Mouse (Mus musculus) liver (tissue): ENCODE results near the gene Nup62.

ENCODE experiments used
- DNase-seq: peaks from one replicate; pipeline ENCODE4 v3.0.0-alpha.2; 2020; ENCODE audit warnings: mixed read lengths

Nup62 gene

DNA sequence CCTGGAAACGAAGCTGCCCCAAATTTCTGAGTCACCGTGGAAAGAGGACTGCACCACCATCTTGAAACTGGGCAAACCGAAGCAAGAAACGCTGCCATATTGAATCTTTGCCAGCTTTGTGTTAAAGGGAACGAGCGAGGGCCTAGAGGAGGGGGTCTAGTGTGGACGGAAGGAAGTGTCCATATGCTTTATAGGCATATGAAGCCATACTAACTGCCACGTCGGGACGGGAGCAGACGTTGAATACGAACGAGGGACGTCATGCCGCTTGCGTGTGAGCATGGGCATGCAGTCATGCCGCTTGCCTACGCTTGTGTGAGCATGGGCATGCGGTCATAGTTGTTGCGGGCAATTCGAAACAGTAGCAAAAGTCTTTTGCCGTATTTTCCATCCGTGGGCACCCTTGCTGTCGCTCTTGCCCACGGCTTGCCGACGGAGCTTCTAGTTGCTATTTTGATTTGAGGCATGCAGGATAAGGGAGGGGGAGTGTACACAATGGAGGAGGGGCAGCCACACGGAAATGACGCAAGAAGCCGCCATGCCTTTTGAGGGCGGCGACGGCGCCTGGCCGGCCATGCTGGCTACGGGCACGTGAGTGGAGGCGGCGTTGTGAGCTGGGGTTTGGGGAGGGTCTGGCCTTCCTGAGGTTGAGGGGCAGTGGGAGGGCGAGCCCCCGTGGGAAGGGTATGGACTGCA, 33.7 kb downstream of the Nup62 start:
- peak; percentile 91 for DNase-seq

DNA sequence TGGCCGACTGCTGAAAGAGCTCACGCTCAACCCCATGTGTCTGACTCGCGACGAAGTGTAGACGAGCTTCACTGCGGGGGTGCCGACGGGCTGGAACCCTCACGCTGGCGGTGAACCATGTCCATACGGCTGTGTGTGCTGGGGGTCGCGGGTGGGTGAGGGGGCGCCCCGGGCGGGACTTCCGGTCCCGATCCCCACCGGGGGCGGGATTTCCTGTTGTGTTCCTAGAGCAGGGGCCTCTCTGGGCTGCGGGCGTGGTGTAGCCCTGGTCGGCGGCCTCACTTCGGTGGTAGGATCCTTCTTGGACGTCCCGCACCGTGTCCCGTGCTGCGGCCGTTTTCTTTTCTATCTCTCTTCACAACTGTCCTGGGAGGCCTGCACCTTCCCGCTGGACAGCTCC, 34.3 kb downstream of the Nup62 start:
- DNase-seq = peak; percentile 87

DNA sequence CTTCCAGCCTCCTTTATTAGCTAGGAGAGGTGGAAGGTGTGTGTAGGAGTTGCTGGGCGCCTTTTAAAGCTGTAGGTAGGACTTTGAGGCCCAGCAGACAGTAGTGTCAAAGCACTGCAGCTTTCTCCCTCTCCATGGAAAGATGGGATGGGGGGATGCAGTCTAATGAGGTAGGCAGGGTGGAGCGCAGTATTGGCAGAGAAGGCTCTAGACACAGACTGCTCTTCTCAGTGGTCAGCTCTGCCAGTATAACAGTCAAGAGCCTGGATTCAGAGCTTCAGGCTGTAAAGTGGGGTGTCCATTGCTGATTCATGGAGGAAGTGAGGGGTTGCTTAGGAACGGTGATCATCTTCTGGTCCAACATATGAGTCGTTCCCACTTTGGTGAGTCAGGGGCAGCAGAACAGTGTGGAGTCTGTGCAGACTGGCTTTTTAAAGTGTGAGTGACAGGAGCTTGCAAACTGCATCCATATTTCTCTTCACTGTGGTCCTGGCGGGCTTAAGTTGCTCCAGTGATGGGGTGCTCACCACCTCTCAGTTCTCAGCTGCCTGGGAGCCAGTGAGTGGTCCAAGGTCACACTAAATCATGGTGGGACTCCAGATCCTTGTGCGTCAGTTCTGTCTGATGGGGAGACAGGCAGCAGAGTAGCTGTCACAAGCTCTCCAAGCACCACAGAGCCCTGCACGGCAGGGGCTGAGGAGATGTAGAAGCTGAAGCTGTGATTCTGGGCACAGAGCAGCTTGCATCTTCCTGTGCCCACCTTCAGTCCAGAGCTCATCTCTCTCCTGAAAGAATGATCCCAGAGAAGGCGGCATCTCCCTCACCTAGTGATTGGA, 35.1 kb downstream of the Nup62 start:
- DNase-seq = no peak

DNA sequence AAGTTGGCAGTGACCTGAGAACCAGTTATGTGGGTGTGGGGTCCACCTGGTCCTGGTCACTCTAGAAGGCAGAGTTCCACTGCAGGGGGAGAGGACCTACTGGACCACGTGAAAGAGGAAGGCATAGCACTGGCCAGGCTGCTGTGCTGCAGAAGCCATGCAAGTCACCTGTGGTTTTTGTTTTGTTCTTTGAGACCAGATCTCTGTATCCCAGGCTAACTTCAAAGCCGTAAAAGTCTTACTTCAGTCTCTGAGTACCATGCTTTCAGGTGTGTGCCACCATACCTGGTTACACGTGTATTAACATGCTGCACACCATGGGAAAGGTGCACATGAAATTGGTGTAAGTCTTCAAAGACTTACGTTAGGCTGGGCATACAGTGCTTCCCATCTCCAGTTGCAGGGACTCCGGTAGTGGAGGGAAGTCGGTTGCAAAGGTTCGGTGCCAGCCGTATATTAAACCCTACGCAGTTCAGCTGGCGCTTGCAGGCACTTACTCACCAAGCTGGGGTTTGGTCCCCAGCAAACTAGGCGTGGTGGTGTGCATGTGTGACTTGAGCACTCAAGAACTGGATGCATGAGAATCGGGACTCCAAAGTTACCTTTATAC, 35.8 kb downstream of the Nup62 start:
- DNase-seq = no peak

DNA sequence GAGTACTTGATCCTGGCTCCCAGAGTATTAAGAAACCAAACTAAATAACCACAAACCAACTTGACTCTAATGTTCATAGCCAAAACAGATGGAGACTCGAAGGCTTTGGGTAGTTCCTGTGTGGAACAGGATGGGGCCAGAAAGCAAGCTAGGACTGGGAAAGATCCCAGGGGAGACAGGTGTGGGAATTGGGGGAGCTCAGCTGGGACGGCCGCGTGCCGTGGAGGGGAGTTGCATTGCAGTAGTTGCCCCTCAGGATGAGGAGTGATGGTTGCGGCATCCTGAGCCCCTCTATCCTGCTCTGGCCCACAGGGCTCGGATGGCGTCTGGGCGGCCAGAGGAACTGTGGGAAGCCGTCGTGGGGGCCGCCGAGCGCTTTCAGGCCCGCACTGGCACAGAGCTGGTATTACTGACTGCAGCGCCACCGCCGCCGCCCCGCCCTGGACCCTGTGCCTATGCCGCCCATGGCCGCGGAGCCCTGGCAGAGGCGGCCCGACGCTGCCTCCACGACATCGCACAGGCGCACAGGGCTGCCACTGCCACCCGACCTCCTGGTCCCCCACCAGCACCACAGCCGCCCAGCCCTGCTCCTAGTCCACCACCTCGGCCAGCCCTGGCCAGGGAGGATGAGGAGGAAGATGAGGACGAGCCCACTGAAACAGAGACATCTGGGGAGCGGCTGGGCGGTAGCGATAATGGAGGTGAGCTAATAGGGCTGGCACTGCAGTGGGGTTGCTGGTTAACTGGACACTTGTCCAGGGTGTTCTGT, 36.6 kb downstream of the Nup62 start:
- DNase-seq = no peak

DNA sequence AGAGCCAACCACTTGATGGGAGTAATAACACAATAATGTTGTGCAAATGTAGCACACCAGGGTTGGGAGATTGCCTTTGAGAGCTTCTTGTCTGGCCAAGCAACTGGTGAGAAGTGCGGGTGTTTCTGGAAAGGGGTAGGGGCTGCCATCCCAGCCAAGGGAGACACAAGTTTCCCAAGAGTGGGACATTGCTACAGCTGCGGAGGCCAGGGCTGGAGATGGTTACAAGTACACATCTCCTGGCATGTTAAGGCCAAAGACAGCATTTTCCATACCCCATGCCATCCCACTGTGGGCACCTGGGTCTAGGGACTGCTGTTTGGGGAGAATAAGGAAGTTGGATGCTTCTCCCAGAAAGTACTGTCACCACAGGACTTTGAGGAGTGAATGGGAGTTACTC, 37.2 kb downstream of the Nup62 start:
- DNase-seq = no peak

DNA sequence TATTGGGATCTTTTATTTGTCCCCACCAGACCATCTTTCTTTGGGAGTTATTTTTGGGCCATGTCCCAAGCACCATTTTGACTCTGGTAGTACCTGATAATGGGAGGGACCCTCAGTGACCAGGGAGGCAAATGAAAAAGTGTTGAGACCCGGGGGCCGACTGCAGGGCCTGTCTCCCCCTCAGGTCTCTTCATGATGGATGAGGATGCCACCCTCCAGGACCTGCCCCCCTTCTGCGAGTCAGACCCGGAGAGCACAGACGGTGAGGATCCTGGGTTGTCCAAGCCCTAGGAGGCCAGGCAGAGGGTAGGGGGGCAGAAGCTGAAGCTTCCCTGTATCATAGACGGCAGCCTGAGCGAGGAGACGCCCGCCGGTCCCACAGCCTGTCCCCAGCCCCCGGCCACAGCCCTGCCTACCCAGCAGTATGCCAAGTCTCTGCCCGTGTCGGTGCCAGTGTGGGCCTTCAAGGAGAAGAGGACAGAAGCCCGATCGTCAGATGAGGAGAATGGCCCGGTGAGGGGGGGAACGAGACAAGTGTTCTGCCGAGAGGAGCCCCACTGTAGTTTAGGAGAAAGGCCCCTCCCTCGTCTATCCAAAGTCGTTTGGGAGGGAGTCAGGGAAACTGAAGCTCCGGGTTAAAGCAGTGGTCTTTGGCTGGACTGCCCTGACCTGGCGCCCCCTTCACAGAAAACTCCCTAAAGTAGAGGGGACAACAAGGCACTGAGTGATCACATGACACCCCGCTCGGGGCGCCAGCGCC, 37.9 kb downstream of the Nup62 start:
- no peak for DNase-seq

DNA sequence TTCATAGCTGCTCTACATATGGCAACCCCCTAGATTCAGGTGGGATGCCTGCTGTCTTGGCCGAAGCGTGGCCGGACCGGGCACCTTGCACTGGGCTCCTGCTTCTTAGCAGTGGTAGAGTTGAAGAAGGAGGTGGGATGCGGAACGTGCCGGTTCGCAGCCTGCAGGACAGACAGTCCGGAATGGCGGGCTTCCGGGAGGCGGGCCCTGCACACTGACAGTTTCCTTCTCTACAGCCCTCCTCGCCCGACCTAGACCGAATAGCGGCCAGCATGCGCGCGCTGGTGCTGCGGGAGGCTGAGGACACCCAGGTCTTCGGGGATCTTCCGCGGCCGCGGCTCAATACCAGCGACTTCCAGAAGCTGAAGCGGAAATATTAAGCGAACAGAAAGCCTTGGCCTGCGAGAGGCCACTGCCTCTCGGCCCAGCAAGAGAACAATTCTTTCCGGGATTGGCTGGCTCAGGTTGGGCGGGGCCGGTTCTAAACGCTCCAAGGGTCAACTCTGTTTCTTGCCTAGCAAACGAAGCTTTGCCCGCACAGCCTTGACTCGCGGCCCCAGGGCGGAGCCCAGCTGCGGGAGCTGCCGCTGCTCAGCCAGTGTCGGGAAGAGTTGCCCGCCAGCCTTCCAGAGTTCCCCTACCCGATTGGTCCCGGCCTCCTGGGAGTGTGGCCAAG, 38.6 kb downstream of the Nup62 start:
- DNase-seq = peak; percentile 93

DNA sequence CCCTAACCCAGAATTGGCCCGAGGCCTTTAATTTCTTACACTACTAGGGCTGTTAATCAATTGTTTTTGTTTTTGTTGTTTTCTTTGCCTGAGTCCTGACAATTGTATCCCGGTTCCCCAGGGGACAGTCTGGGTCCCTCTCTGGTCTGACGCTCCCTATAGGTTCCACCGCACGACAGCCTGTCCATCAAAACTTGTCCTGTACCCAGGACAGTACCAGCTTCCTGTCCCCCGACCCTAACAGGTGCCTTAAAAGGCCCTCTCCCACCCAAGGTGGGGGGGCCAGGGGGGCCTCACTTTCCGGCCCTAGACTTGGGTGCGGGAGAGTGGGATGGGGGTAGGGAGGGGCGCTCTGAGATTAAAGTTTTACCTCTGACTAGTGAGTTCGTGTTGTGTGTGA, 39.1 kb downstream of the Nup62 start:
- no peak for DNase-seq

DNA sequence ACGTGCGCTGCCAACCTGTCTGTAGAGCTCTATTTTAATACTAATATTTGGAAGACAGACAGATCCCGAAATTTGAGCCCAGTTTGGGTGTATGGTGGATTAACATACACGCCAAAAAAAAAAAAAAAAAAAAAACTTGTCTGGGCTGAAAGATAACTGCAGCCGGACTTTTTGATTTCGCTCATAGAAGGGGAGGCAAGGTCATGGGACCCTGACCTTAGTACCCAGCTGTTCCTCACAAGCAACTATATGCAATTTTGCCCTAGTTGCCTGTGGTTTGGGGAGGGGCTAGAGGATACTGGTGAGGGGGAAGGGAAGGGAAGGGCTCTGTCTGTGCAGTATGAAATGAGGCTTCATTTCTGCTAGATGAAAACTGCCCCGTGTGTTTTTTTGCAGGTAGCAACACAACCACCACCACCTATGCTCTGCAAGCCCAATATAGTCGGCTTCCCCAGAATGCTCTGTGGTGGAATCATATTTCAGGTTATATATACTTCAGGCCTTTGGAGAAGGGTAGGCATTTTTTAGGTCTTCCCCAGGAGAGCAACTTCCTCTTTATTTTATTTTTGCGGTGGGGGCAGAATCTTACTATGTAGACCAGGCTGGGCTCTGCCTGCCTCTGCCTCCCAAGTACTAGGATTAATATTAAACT, 40.5 kb downstream of the Nup62 start:
- DNase-seq = no peak

DNA sequence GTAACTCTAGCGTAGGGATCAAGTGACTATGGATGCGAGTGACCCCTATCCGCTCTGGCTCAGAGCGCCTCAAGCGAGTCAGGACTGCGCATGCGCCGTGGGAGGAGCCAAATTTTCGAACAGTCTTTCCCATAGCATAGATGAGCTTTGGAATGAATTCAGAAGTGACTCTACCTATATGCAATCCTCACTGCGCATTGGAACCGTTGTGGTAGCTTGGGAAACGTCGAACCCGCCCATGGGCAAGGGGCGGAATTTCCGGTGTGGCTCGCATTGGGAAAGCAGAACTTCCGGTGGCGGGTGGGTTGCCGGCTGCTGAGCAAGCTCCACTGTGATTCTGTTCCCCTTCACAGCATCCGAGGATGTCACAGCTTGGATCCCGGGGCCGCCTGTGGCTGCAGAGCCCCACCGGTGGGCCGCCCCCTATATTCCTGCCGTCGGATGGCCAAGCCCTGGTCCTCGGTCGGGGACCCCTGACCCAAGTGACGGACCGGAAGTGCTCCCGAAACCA, 41.2 kb downstream of the Nup62 start, which contains the start of gene Pnkp:
Gene Pnkp (plus strand): TSS at position 98 of the 511 bp plus-strand sequence.
- DNase-seq = peak; percentile 89

DNA sequence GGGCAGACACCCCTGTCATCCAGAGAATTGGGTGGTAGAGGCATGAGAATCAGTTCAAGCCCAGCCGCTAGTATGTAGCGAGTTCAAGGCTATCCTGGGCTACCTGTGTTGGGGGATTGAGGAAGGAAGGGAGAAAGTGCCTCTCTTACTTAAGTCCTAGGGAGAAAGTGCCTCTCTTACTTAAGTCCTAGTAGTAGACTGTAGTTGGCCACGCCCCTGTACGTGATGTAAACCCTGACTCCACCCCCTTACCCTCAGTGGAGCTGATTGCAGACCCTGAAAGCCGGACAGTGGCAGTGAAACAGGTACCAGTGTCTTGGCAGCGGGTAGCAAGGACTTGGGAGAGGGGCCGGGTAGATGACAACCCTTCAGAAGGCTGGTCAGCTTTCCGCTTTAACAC, 42.0 kb downstream of the Nup62 start:
- peak; percentile 84 for DNase-seq

DNA sequence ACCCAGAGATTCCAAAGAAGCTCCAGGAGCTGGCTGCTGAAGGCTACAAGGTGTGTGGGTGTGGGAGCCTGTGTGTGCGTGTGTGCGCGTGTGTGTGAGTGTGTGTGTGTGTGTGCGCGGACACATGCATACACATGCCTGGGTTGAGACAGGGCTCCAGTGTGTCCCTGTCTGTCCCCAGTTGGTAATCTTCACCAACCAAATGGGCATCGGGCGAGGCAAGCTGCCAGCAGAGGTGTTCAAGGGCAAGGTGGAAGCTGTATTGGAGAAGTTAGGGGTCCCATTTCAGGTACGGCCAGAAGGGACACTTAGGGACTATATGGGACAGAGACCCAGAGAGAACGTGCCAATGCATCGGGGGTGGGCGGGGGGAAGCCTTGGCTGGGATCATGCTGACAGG, 44.0 kb downstream of the Nup62 start:
- no peak for DNase-seq

DNA sequence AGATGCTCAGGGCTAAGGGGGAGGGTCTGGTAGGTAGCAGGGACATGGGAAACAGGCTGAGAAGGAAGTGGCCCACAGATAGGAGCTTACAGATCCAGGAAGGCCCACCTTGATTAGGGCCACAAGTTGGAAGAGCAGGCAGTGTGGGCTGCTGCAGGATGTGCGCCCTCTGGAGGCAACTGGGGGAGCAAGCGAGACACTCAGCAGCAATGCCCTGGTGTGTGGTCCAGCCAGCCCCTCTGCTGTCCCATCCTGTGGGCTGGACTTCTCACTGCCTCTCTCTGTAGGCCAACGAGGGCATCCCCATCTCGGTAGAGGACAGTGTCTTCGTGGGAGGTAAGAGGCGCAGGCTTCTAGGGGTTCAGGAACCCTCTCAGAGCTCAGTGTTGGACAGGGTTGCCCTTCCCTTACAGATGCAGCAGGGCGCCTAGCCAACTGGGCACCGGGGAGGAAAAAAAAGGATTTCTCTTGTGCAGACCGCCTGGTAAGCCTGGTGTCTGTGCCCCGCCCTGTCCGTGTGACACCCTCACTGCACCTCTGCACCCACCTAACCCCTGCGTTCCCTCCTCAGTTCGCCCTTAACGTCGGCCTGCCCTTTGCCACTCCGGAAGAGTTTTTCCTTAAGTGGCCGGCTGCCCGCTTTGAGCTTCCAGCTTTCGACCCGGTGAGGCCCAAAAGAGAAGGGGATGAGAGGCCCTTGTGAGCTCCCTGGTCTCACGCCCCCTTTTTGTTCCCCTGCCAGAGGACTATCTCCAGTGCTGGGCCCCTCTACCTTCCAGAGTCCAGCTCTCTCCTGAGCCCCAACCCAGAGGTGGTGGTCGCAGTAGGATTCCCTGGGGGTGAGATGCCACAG, 44.9 kb downstream of the Nup62 start:
- peak; percentile 75 for DNase-seq

DNA sequence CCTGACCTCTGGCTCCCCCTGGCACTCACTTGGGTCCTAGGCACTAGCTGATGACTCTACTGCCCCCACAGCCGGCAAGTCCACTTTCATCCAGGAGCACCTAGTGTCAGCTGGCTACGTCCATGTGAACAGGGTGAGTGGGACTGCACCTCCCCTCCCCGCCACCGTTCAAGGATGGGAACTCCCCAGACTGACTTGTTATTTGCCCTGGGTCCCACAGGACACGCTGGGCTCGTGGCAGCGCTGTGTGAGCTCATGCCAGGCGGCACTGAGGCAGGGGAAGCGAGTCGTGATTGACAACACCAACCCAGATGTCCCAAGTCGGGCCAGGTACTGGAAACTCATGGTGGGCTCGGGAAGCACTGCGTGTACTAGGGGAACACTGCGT, 45.5 kb downstream of the Nup62 start:
- DNase-seq = no peak

DNA sequence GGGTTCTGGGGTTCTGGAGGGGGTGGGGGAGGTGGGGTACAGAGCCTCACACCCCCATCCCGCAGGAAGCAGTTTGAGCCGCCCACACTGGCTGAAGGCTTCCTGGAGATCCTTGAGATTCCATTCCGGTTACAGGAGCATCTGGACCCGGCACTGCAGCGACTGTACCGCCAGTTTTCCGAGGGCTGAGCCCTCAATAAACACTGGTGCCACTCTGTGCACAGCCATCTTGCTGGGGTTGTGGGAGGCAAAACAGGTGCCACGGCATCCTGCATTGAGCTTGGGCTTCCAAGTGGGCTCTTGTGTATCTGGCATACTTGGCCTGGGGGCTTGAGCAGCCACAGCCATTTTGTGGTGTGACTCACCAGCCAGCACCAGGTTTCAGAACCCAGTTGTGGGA, 46.5 kb downstream of the Nup62 start:
- DNase-seq = no peak

DNA sequence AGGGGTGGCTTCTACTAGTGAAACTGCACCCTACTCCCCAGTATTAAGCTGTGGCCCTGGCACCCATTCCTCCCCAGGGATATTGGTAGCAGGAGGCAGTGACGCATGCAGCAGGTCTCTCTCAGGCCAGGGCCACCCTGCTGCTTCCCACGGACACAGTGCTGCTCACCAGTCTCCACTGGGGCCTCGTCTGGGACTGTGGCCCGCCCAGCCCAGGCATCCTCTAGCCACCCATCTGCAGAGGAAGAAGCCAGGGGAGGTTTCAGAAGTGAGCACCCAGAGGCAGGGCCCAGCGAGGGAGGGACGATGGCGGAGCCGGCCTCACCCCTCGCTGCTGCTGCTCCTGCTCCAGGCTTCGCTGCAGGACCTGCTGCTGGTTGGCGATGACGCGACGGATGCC, 47.3 kb downstream of the Nup62 start:
- no peak for DNase-seq

DNA sequence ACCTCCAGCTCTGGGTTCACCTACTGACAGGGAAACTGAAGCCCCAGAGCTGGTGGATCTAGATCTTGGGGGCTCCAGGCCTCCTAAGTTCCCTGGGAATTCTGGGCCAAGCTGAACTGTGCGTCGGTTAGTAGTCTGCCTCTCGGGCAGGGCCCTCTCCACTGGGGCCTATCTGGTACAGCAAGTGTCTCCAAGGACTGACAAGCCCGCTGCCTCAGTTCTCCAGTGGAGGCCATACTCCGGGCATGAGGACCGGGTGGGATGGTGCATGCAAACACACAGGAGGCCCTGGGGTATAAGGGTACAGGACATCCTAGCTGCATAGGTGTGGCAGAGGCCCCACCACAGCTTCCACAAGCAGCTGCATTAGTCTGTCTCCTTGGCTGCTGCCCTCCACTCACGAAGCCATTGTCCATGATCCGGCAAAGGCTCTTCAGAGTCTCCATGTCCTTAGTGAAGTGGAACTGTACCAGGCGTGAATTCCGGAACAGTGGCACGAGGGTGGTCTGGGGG, 48.1 kb downstream of the Nup62 start:
- DNase-seq = no peak

DNA sequence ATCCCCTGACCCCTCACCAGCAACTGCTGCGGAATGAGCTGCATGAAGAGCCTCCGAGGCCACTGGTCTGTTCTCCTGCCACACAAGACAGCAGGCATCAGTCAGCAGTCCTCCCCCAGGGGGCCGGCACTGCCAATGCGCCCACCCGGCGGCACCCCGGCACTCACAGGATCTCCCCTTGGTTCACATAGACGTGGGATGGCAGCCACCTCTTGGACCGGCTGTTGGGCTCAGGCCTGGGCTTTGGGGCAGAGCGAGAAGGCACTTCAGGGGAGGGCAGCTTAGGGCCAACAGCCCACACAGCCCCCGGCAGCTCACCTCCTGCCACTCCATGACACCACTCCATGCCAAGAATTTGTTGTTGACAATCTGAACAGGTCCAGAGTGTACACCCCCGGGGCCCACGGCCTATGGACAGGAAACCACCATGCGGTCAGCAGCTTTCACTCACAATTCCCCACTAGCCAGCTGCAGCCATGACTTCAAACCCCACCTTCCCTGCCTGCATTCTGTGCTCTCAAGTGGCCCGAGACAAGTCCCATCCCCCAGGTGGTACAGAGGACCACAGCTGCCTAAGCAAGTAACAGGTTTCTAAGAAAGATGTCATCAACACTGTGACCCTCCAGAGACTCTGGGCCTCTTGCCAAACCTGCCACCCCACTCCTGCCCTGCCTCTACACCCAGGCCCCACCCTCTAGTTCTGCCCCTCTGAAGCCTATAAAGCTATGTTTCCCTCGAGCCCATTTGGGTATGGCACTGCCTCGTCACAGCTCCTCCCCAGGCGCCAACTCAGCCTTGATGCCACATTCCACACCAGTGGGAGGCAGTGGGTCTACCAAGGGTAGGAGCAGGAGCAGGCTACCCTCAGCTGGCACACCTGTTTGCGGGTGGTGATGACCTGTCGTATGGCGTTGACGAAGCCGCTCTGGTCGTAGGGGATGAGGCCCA, 49.0 kb downstream of the Nup62 start:
- DNase-seq = no peak
